Mouse (Mus musculus) heart, adult 2 months (tissue): ENCODE data around the gene Col4a3bp.

Experiments
- CTCF ChIP-seq: fragments of 200-600 bp; IDR thresholded peaks from 2 replicates; pipeline ENCODE4 v1.8.1; 2022; ENCODE audit warnings: antibody characterized with exemption, mild to moderate bottlenecking, moderate library complexity
- POLR2A ChIP-seq: fragments of 200-500 bp; IDR thresholded peaks from 2 replicates; pipeline ENCODE4 v1.6.1; 2011; ENCODE audit warnings: mild to moderate bottlenecking, low read depth, low read length, control low read depth; ENCODE audit not compliant: insufficient read depth

- no peak for TF ChIP-seq CTCF
- TF ChIP-seq POLR2A: no peak
These were observed 21.1 kb upstream of the Col4a3bp start for GRCm38 (mm10) chr13:96521294-96521693.
